Mouse (Mus musculus): ENCODE measurements around the gene Rara. TPM values are rescaled to one million over a fixed set of nuclear protein-coding genes. Genes with fewer than 3 reads are reported as not detected.
"Not testable (repeated sequence)": the region's sequence is repeated elsewhere in the genome, so short reads cannot be mapped to it uniquely, and the experiment has no call there.

The Rara gene
- total RNA-seq, 2 experiments from 2014 or later: 9.4 to 12.1 TPM

- no peak for DNase-seq (ENCODE audit: low spot score in 2 of 2)
- intact Hi-C loops (cut with DNase I): no loop called here
These were observed 8.6 kb upstream of the Rara start for GRCm38 (mm10) chr11:98919009-98919408.

- DNase-seq (ENCODE audit: low spot score in 2 of 2): not testable (repeated sequence)
- intact Hi-C loops (cut with DNase I): loop anchor here (1.0 to 5.0 kb wide), 4 partner anchors 50 to 228 kb away; no protein-coding TSS in a partner anchor
These were observed 5.8 kb upstream of the Rara start for GRCm38 (mm10) chr11:98921813-98922212.

GRCm38 (mm10) chr11:98922307-98922706 lies 5.3 kb upstream of the Rara start:
- DNase-seq (ENCODE audit: low spot score in 2 of 2): peak in 1 of 2 experiments; percentile 48
- intact Hi-C loops (cut with DNase I): loop anchor here (1.0 to 5.0 kb wide), 4 partner anchors 50 to 228 kb away; no protein-coding TSS in a partner anchor

DNA sequence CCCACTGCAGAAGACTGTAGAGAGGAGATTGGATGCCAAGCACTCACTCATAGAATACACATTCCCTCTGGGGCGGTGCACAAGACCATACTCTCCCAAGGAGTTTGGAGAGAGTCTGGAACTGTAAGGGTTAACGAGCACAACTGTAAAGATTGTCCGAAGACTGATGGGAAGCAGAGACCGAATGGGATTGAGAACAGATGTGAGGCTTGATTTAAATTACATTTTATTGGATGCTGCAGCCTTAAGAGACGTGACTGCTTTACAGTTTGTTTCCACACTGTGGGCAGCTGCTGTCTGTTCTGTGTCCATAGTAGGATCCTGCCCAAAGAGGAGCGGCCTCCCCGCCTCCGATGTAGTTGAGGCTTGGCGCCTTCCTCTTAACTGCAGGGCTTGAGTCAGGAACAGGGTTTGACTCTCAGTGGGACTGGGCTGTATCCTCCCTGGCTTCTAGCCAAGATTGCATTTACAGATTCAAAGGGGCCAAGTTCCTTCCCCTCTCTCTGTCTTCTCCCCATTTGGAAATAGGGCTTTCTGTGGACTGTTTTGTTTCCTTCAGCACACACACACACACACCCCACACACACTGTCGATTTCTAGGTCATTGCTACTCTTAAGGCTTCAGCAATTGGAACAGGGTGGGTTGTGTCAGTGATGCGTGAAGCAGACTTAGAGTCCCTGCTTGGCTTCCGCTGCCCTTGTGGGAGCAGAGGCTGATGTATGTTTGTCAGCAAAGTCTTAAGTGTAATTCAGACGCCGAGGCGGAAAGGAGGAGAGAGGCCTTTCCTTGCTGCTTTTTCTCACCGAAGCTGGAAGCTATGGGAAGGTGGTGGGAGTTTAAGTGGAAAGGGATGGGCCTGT lies 4.5 kb upstream of the Rara start:
- intact Hi-C loops (cut with DNase I): loop anchor here (1.0 to 5.0 kb wide), 4 partner anchors 49 to 227 kb away; no protein-coding TSS in a partner anchor

DNA sequence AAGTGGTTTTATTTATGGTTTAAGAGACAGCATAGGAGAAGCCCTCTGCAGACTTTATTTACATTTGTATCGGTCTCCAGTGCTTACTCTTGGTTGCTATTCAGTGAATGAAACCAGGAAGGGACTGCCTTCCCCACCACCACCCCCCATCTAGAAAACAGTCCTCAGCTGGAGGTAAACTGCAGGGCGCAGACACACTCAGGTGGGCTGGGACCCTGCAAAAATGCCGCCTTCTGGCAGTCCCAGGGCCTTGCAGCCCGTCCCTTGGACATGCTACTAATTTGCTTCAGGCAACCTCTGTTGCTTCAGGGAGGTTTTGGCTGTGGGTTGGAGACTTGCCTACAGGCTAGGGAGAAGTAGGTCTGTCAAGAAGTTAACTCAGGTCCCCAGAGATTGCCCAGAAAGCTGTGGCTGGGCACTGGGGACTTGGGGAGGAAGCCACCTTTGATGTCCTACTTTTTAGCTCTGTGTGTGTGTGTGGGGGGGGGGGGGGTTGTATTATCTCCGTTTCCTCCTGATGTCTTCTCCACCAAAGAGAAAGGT lies 2.9 kb upstream of the Rara start:
- intact Hi-C loops (cut with DNase I): loop anchor here (5.0 kb wide), 2 partner anchors 113 to 198 kb away; no protein-coding TSS in a partner anchor
- DNase-seq (ENCODE audit: low spot score in 2 of 2): no peak

More for the DNA sequence above, 4.5 kb upstream of the Rara start:
- DNase-seq (ENCODE audit: low spot score in 2 of 2): peak in 1 of 2 experiments; percentile 48

DNA sequence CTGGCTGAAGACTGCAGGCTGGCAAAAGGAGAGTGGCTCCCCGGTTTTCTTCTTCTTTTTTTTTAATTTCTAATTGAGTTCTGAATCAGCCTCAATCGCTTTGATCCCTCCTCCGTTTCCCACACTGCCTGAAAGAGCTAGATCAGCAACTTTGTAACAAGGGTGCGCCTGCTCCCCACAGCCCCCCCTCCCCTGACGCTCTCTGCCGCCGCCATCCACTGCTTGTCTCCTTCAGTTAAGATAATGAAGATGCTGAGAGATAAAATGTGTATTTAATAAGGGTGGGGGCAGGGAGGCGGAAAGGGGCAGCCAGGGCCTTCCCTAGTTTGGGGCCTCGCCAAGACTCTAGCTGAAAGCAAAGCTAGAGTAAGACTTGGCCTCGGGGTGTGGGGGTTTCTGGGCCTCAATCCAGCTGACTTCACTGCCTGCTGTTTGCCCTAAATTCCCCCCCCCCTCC lies 2.3 kb upstream of the Rara start:
- intact Hi-C loops (cut with DNase I): no loop called here
- DNase-seq (ENCODE audit: low spot score in 2 of 2): peak in 1 of 2 experiments; percentile 42

DNA sequence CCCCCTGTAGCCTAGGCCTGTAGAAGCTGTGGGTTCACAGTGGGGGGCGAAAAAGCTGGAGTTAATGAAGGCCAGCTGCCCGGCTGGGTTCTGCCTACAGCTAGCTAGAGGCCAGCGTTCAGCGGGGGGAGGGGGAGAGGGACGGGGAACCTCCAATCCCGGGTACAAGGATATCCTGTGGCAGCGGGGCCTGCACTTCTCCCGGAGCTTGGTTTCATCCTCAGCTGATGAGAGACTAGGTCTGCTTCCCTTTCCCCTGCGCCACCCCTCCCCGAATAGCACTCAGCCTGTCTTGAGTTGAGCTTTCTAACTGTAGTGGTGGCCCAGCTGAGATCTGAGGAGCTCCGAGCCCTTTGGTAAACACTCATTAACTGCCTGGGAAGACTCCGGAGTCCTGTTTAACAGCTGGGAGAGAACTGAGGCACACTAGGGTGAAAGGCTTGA lies 1.7 kb upstream of the Rara start:
- intact Hi-C loops (cut with DNase I): no loop called here
- no peak for DNase-seq (ENCODE audit: low spot score in 2 of 2)

GRCm38 (mm10) chr11:98926553-98926952 lies 1.1 kb upstream of the Rara start:
- intact Hi-C loops (cut with DNase I): no loop called here

DNA sequence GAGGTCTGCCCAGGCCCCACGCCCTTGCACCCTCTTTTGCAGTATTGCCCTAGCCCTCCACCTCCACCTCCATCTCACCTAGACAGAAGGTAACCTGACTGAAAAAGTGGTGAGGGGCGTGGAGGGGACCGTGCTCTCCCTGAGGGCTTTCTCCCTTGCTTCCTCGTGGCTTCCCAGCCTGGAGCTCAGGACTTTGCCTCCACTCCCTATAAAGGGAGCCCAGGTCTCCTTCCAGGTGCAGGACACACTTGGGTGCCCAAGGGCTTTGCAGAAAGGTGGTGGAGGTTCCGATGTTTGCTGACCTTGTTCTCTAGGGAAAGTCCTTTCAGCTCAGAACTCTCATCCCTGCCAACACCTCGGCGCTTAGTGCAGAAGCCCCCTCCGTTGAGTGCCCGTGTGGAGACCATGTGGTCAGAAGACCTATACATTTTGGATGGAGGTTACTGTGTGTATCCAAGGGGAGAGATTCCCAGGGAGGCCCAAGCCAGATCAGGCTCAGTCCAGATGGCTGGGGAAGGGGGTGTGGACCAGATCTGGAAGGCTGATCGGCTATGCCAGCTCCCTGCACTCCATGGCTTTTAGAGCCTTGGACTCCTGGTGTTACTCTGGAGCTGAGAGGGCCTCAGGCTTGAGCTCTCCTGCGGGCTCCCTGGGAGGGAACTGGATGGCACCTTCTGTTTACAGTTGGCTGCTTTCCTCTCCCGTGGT lies 722 bp downstream of the Rara start:
- DNase-seq (ENCODE audit: low spot score in 2 of 2): no peak
- intact Hi-C loops (cut with DNase I): no loop called here

More at GRCm38 (mm10) chr11:98926553-98926952, 1.1 kb upstream of the Rara start:
- DNase-seq (ENCODE audit: low spot score in 2 of 2): no peak

DNA sequence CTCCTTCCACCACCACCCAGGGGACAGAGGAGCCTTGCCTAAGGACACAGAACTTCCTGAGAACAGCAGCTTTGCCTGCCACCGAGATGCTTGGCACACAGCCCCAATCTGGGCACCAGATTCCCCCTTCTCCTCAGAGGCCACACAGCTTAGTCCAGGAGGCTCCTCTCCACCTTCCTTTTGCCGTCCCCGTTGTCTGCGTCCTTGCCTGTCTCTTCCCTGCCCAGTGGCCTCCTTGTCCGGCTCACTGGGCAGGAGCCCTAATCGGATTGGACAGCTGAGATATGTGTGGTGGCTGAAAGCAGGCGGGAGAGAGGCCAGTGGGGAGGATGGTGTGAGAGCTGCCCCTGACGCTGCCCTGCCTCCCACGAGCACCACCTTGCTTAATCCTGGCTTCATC lies 1.9 kb downstream of the Rara start:
- intact Hi-C loops (cut with DNase I): no loop called here
- no peak for DNase-seq (ENCODE audit: low spot score in 2 of 2)

DNA sequence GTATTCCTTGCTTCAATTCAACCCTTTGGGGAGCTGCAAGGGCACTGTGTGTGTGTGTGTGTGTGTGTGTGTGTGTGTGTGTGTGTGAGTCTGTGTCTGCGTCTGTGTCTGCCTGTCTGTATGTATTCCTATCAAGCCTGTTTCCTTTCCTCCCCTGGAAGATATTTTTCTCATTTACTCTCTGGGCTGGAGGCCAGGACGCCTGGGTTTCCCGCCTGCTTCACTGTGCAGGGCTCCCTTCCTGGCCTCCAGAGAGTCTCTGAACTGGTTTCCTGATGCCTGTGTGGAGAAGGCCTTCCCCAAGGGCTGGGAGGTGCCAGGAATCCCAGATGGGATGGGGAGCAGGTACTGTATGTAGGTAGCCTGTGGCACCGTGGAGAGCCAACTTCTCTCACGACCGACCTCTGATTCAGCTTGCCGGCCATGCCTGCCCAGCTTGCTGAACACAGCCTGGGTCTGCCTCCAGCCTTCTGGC lies 2.5 kb downstream of the Rara start:
- intact Hi-C loops (cut with DNase I): no loop called here
- DNase-seq (ENCODE audit: low spot score in 2 of 2): no peak

DNA sequence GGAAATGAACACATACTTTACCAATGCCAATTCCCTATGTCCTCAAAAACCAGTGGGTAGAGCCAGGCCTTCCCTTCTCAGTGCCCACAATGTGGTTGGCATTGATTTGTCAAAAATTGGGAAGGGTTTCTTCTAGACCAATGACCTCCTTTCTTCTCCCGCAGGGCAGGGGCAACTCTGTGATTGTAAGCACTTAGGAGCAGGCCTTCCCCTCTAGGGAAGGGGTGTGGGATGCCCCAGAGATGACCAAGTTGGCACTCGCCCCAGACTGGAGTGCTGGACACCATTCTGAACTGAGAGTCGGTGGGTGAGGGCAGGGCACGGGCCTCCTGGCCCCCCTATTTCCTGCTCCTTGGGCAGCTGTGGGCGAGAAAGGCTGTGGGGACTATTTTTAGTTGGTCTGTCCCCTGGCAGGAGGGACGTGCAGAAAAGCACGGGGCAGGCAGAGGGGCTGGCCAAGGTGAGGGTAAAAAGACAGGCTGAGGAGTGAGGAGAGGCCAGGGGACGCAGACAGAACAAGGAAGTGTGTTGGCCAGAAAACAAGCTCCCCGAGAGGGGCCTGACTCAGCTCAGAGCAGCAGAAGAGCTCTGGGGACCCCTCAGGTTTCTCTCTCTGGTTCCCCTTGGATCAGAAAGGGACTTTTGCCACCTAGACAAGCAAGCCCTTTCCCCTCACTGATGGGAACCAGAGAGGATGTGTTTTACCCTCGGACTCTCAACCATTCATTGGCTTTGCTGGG lies 3.3 kb downstream of the Rara start:
- intact Hi-C loops (cut with DNase I): no loop called here
- DNase-seq (ENCODE audit: low spot score in 2 of 2): no peak

GRCm38 (mm10) chr11:98931513-98932292 lies 4.1 kb downstream of the Rara start:
- no peak for DNase-seq (ENCODE audit: low spot score in 2 of 2)
- intact Hi-C loops (cut with DNase I): no loop called here

- intact Hi-C loops (cut with DNase I): no loop called here
- DNase-seq (ENCODE audit: low spot score in 2 of 2): no peak
These were observed 4.9 kb downstream of the Rara start for GRCm38 (mm10) chr11:98932293-98933091.

DNA sequence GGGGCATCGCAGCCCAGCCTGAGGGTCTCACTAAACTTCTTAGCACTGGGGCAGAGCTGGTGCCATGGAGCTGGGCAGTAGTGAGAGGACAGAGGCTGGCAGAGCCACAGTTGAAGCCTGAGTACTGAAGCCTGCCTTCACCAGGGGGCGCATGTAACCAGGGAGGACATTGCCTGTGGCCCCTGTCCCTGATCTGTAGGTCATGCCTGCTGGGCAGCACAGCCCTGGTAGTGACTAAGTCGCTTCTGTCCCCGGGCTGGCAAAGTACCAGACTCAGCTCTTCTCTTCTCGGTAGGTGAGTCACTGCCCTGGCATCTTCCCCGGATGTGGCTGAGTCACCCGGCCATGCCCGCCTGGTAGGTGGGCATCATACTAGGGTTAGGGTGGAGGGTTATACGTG lies 5.5 kb downstream of the Rara start:
- peak in 1 of 2 experiments; percentile 82 for DNase-seq (ENCODE audit: low spot score in 2 of 2)
- intact Hi-C loops (cut with DNase I): no loop called here

DNA sequence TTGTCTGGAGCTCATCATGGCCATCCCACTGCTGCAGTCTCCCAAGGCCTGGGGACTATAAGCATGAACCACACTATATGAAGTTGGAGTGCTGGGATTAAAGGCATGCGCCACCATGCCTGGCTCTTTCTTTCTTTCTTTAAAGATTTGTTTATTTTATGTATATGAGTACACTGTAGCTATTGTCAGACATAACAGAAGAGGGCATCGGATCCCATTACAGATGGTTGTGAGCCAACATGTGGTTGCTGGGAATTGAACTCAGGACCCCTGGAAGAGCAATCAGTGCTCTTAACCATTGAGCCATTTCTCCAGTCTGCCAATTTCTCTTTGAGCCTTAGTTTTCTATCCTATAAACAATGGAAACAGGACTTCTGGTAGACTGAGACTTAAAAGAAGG lies 6.2 kb downstream of the Rara start:
- DNase-seq (ENCODE audit: low spot score in 2 of 2); intact Hi-C loops (cut with DNase I): not testable (repeated sequence)

DNA sequence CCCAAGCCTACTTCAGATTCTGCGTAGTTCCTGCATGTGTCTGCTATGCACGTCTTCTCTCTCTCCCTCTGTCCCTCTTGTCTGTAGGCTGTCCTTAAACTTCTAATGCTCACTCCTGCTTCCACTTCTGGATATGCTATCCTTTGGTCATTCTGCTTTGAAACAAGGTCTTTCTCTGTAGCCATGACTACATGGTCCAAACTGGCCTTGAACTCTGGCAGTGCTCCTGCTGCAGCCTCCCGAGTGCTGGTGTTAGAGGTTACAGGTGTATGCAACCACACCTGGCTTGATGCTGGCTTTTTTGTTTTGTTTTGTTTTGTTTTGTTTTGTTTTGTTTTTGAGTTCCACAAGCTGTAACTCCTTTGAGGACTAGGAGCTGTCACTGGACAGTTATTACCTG lies 6.7 kb downstream of the Rara start:
- intact Hi-C loops (cut with DNase I): no loop called here
- DNase-seq (ENCODE audit: low spot score in 2 of 2): no peak

DNA sequence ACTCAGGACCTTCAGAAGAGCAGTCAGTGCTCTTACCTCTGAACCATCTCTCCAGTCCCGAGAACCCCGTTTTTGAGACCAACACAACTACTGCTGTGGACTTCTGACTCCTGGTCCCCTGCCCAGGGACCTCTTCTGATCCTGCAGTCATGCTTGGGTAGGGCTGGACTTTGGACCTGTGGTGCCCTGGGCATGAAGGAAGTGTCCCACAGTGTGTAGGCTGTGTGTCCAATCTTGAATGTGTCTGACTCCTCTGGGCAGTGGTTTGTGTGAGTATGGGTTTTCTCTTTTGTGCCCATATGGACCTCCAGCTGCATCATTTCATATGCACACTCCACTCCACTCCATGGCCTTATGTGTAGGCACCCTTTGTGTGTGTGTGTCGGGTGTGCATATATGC lies 7.5 kb downstream of the Rara start:
- DNase-seq (ENCODE audit: low spot score in 2 of 2): no peak
- intact Hi-C loops (cut with DNase I): no loop called here
